In the genomic region with DNA sequence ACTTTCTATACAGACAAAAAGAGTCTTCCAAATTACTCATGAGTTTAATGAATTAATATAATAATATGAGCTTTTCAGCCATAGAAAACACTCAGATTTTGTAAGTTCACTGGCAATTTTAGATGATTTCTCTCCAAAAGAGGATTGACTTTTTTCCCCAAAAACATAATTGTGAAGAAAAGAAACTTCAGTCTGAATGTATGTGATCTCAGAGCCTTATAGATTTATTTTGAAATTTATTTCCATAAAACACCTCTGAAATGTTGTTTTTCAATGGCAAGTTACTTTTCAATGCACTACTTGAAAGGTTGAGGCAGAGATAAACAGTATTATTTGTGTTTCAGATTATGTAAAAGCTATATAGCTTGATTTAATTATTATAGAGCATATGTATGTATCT, we compare ENCODE assay signal across 12 mouse cellular contexts.
"Had no signal": no experiment of that assay in that cellular context is flagged by ENCODE, and none has a peak within 500 bp of the region (broad histone marks: within the 10 kb centered on the region; RNA-seq: fewer than 3 reads in every experiment).

No protein-coding gene starts in this region.

- DNase-seq: left cerebral cortex, postnatal 4 days; liver; liver, embryonic 13.5 days; liver, postnatal 0 days; lung, adult 18-20 months; lung, adult 2 months; lung, embryonic 14.5 days; lung, postnatal 10 days; lung, postnatal 14 days; lung, postnatal 36 days; lung, postnatal 4 days; midbrain, embryonic 14.5 days had no signal
